Mouse (Mus musculus) left cerebral cortex, postnatal 10 days (tissue): ENCODE results near the gene Dmrta1. TPM values are rescaled to one million over a fixed set of nuclear protein-coding genes. Genes with fewer than 3 reads are reported as not detected.
"Not testable (repeated sequence)": the region's sequence is repeated elsewhere in the genome, so short reads cannot be mapped to it uniquely, and the experiment has no call there.

Experiments used
- DNase-seq, 2 experiments: peaks; one replicate each; pipeline ENCODE4 v3.0.0; 2021 to 2022; ENCODE audit warnings: low spot score in 2 of 2, mixed read lengths in 1 of 2; ENCODE audit errors: extremely low spot score in 1 of 2
- intact Hi-C: fragments of 180-260 bp; cut with DNase I; formaldehyde crosslinking; loops from one replicate; pipeline ENCODE4 v1.15.1; 2025
- total RNA-seq, 2 experiments: library from RNA; stranded (reverse); gene quantifications; 2 replicates each; pipeline ENCODE4 v1.2.3; 2021

Gene Dmrta1
- total RNA-seq, 2 experiments from 2014 or later, result 1.2 to 1.6 TPM

GRCm38 (mm10) chr4:89697951-89698350 is 18.7 kb downstream of the Dmrta1 start:
- intact Hi-C loops, result no loop called here

GRCm38 (mm10) chr4:89723526-89724190 is 44.4 kb downstream of the Dmrta1 start:
- DNase-seq, intact Hi-C loops: not testable (repeated sequence)

More at GRCm38 (mm10) chr4:89697951-89698350, 18.7 kb downstream of the Dmrta1 start:
- DNase-seq, result no peak
